Mouse (Mus musculus) intestine, embryonic 14.5 days (tissue): Measurements from ENCODE around the gene Amn. TPM values are rescaled to one million over a fixed set of nuclear protein-coding genes. Genes with fewer than 3 reads are reported as not detected.

Experiments
- ATAC-seq: fragments of 200-750 bp; cut with Nextera tagmentation; replicated peaks from 2 replicates; pipeline ENCODE4 v1.8.0; 2017; ENCODE audit warnings: low read depth, moderate number of reproducible peaks, moderate TSS enrichment, moderate library complexity; ENCODE audit not compliant: low FRiP score, low TSS enrichment
- DNase-seq: peaks from one replicate; pipeline ENCODE4 v3.0.0-alpha.2; 2018; ENCODE audit warnings: low spot score
- H3K27ac ChIP-seq: fragments of 300-500 bp; sonication (generic); 2 replicates; pipeline ENCODE4 v1.5.1; 2014; ENCODE audit warnings: low read depth, mild to moderate bottlenecking, control low read depth
- H3K27me3 ChIP-seq: fragments of 300-500 bp; sonication (generic); replicated peaks from 2 replicates; pipeline ENCODE4 v1.6.1; 2014; ENCODE audit warnings: low read length, control low read depth; ENCODE audit not compliant: control insufficient read depth, insufficient read depth
- H3K36me3 ChIP-seq: fragments of 300-500 bp; sonication (generic); 2 replicates; pipeline ENCODE4 v1.6.1; 2014; ENCODE audit warnings: low read length, control low read depth; ENCODE audit not compliant: control insufficient read depth, insufficient read depth
- H3K4me1 ChIP-seq: fragments of 300-500 bp; sonication (generic); replicated peaks from 2 replicates; pipeline ENCODE4 v1.6.1; 2014; ENCODE audit warnings: low read length, control low read depth, mixed read lengths; ENCODE audit not compliant: control insufficient read depth, insufficient read depth
- H3K4me2 ChIP-seq: fragments of 300-500 bp; sonication (generic); 2 replicates; pipeline ENCODE4 v1.6.1; 2014; ENCODE audit warnings: low read length
- H3K4me3 ChIP-seq: fragments of 300-500 bp; sonication (generic); 2 replicates; pipeline ENCODE4 v1.5.1; 2014; ENCODE audit warnings: low read depth, low read length, control low read depth, mixed read lengths
- H3K9ac ChIP-seq: fragments of 300-500 bp; sonication (generic); 2 replicates; pipeline ENCODE4 v1.6.1; 2014; ENCODE audit warnings: mild to moderate bottlenecking, low read length
- H3K9me3 ChIP-seq: fragments of 300-500 bp; sonication (generic); 2 replicates; pipeline ENCODE4 v1.6.1; 2016; ENCODE audit warnings: low read length, control low read depth; ENCODE audit not compliant: control insufficient read depth
- WGBS: fragments of 180-500 bp; shearing (Covaris S2); extraction: QIAGEN DNeasy Blood & Tissue Kit; methylation state at CpG from one replicate; pipeline ENCODE4 v1.1.7; 2014; 5-methylcytosine and 5-hydroxymethylcytosine counted together
- polyA plus RNA-seq: library from polyadenylated mRNA; unstranded; fragments of >200 nt; fragmentation: Nextera tagmentation; extraction: Ambion mirVana; gene quantifications from 2 replicates; pipeline ENCODE4 v1.2.1, GENCODE M21; 2014

Amn gene
- 17.2 and 23.7 TPM in 2 replicates for polyA plus RNA-seq

DNA sequence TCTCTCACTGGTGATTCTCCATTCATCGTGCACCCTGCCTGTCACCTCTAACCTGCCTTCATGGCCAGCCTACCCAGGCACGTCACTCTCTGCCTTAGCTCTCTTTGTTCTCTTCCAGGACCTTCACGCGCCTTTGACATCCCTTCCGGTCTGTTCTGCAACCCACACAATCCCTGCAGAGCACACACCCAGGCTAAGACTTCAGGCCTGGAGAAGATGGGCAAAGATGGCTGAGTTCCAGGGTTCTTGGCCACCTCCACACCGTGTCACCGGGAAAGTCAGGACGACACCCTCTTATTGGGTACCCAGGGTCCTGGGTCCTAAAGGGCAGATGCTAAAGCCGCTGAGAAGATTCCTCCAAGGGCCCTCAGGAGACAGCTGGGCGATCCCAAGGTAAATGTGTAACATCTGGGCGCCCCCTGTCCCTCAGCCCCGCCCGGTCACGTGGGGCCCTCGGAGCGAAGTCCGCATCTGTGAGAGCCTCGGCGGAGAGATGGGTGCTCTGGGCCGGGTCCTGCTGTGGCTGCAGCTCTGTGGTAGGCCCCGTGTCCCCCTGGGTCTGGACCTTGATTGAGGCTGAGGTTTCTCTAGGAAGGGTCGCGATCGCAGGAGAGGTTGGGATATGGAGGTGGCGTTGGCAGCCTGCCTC lies at the start of gene Amn:
TSS of gene Amn (plus strand) at position 467 of the 649 bp plus-strand sequence.
- DNase-seq (no peak), ATAC-seq (peak; percentile 42; the same call in 1 of the 2 replicates)
- 30% methylated on average over 25 of the region's 25 CpGs for WGBS
- Histone ChIP-seq H3K9ac (no peak within 1 kb of the TSS), H3K27ac (no peak within 1 kb of the TSS), H3K4me1 (peaks cover 21% of the 10 kb centered on the region), H3K9me3 (no peaks in the 10 kb centered on the region), H3K27me3 (peaks cover 64% of the 10 kb centered on the region), H3K36me3 (no peaks in the 10 kb centered on the region), H3K4me3 (peak within 1 kb of the TSS; percentile 23), H3K4me2 (peak within 1 kb of the TSS; percentile 40)

DNA sequence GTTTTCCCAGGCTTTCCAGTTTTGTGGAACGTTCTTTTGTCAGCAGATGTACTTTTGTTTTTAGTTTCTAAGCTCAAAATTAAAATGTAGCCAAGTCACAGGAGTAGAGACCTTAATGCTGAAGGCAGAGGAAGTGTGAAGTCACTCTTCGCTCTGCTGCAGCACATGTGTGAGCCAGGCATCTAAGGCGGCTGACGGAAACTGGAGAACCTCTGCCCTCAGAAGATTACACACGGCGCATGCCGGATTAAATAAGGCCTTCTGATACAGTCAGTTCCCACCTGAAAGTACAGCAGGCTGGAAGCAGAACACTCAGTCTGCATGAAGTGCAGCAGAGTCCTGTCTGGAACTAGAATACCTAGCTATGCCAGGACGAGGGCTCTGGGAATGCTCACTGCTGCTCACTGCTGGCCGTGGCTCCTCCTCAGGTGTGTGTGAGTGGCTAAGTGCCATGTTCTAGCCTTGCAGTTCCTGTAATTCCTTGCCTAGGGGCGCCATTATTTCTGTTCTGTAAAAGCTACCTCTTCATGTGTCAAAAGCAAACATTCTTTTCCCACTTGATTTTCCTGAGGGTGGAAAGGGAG lies 45.6 kb upstream of the Amn start:
- ATAC-seq: no peak
- no peak for DNase-seq

DNA sequence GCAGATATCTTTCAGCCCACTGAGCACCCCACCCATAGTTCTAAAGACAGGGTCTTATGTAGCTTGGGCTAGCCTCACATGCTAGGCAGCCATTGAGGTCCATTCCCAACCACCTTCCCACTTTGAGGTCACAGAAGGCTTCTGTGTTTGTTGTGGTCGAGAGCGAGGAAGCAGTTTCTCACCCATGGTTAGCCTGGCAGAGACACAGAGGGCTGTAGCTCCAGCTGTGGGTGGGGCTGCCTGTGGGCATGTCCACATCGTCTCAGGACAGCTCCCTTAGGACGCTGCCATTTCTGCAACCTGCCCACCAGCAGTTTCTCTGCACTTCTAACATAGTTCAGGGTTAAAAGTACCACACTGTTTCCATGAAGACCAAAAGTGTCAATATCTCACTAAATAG lies 43.5 kb upstream of the Amn start:
- H3K9me3 ChIP-seq: no peaks in the 10 kb centered on the region
- no peaks in the 10 kb centered on the region for H3K4me1 ChIP-seq
- H3K4me3 ChIP-seq: no peak overlapping the region
- no peak overlapping the region for H3K4me2 ChIP-seq
- no peaks in the 10 kb centered on the region for H3K27me3 ChIP-seq
- no peak for ATAC-seq
- H3K9ac ChIP-seq: no peak overlapping the region
- H3K36me3 ChIP-seq: peaks cover 10% of the 10 kb centered on the region
- H3K27ac ChIP-seq: no peak overlapping the region
- DNase-seq: no peak
- 80% methylated on average over 4 of the region's 4 CpGs for WGBS

More for the DNA sequence above, 45.6 kb upstream of the Amn start:
- Histone ChIP-seq H3K27me3 (no peaks in the 10 kb centered on the region), H3K9ac (no peak overlapping the region), H3K4me2 (no peak overlapping the region), H3K4me1 (no peaks in the 10 kb centered on the region), H3K36me3 (peaks cover 23% of the 10 kb centered on the region), H3K9me3 (no peaks in the 10 kb centered on the region), H3K27ac (no peak overlapping the region), H3K4me3 (no peak overlapping the region)
- WGBS: 75% methylated on average over 10 of the region's 10 CpGs

DNA sequence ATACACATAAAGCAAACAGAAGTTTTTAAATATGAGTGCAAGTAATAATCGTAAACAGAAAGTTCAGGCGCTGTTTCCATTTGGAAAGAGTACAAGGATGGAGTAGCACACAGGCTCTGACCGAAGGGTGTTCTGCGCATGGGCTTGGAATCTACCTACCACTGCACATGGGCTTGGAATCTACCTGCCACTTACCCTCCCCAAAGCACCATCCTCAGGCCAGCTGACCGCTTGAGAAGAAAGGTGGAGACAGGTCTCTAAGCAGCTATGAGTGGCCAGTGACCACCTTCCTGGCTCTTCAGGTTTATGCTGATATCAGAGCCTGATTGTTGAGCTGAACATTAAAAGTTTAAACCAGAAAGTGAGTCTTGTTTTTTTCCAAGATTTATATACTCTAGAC lies 42.4 kb upstream of the Amn start:
- 94% methylated on average over 5 of the region's 5 CpGs for WGBS
- Histone ChIP-seq H3K4me1 (no peaks in the 10 kb centered on the region), H3K4me3 (no peak overlapping the region), H3K9ac (no peak overlapping the region), H3K27me3 (no peaks in the 10 kb centered on the region), H3K4me2 (no peak overlapping the region), H3K9me3 (no peaks in the 10 kb centered on the region), H3K27ac (no peak overlapping the region), H3K36me3 (0 out of 2 replicates have a peak, but pooled peaks cover 6% of the 10 kb centered on the region)
- ATAC-seq (no peak), DNase-seq (no peak)

DNA sequence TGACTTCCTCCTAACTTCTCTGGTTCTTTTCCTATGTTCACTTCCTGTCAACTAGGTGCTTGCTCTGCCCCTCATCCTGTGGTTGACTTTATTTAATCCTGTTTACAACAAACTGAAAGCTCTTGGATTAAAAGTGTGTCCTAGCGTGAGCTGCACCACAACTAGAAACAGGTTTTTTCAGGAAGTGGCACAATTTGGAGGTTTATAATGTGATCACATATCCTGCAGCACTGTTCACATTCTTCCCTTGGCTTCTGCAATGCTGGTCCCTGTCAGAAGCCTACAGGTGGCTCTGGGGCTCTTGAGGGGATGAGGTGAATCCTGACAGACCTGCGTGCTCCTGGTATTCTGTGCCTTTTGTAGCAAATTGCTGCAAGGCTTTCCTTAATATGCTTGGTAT lies 40.1 kb upstream of the Amn start:
- no peaks in the 10 kb centered on the region for H3K9me3 ChIP-seq
- no peak overlapping the region for H3K27ac ChIP-seq
- no peak overlapping the region for H3K4me3 ChIP-seq
- DNase-seq (no peak), ATAC-seq (no peak)
- no peak overlapping the region for H3K4me2 ChIP-seq
- no peaks in the 10 kb centered on the region for H3K27me3 ChIP-seq
- H3K4me1 ChIP-seq: no peaks in the 10 kb centered on the region
- H3K36me3 ChIP-seq: 0 out of 2 replicates have a peak, but pooled peaks cover 6% of the 10 kb centered on the region
- WGBS: 88% methylated on average over 2 of the region's 2 CpGs
- H3K9ac ChIP-seq: no peak overlapping the region

DNA sequence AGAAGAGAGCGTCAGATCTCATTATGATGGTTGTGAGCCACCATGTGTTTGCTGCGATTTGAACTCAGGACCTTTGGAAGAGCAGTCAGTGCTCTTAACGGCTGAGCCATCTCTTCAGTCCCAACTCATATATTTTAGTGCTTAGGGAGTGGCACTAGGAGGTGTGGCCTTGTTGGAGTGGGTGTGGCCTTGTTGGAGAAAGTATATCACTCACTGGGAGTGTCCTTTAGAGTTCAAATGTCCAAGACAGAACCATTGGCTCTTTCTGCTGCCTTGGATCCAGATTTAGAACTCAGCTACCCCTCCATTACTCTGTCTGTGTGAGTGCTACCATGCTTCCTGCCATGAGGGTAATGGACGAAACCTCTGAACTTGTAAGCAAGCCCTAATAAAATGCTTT lies 37.1 kb upstream of the Amn start:
- Histone ChIP-seq H3K9me3 (no peaks in the 10 kb centered on the region), H3K4me3 (no peak overlapping the region), H3K4me2 (no peak overlapping the region), H3K36me3 (peaks cover 15% of the 10 kb centered on the region), H3K27me3 (no peaks in the 10 kb centered on the region), H3K9ac (no peak overlapping the region), H3K27ac (no peak overlapping the region), H3K4me1 (no peaks in the 10 kb centered on the region)
- WGBS: 85% methylated on average over 4 of the region's 4 CpGs
- no peak for ATAC-seq
- DNase-seq: no peak

DNA sequence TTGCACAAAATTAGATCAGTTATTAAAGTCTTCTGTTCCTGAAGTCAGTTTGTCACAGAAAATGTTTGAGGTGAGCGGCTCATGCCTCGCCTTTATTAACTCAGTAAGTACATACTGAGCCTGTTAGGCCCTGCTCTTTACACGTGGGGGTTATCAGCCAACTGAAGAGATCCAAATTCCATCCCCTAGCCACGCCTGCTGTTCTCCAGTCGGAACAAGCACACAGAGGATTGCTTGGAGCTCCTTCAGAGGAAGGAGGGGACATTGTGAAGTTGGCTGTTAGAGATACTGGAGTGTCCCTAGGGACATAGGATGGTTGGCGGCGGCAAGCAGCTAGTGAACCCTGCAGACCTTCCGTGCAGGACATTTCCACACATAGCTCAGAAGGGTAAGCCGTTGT lies 36.5 kb upstream of the Amn start:
- no peaks in the 10 kb centered on the region for H3K27me3 ChIP-seq
- no peak overlapping the region for H3K4me3 ChIP-seq
- DNase-seq: no peak
- H3K36me3 ChIP-seq: peaks cover 18% of the 10 kb centered on the region
- H3K9me3 ChIP-seq: no peaks in the 10 kb centered on the region
- 82% methylated on average over 9 of the region's 9 CpGs for WGBS
- no peak for ATAC-seq
- no peak overlapping the region for H3K4me2 ChIP-seq
- no peak overlapping the region for H3K9ac ChIP-seq
- H3K4me1 ChIP-seq: no peaks in the 10 kb centered on the region
- no peak overlapping the region for H3K27ac ChIP-seq

DNA sequence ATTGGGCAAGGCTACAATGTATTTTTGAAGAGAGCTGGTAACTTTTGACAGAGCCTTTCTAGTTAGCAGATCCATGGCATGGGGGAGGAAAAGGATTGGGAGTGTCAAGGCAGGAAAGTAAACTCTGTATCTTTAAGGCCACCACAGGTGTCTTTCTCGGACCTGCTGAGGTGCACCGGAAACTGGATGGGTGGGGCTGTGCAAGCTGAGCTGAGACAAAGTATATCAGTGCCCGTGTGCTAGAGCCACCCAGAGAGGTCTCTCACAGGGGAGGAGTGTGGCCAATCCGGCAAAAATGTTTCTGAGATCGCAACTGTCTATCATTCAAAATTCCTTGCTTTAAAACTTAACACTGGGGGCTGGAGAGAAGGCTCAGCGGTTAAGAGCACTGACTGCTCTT lies 35.3 kb upstream of the Amn start:
- H3K4me3 ChIP-seq: no peak overlapping the region
- H3K9ac ChIP-seq: no peak overlapping the region
- no peak overlapping the region for H3K27ac ChIP-seq
- WGBS: 87% methylated on average over 6 of the region's 6 CpGs
- peaks cover 18% of the 10 kb centered on the region for H3K36me3 ChIP-seq
- H3K27me3 ChIP-seq: no peaks in the 10 kb centered on the region
- H3K4me2 ChIP-seq: no peak overlapping the region
- ATAC-seq (no peak), DNase-seq (no peak)
- H3K9me3 ChIP-seq: no peaks in the 10 kb centered on the region
- no peaks in the 10 kb centered on the region for H3K4me1 ChIP-seq
